Mouse (Mus musculus): ENCODE measurements around the gene Svop. TPM values are rescaled to one million over a fixed set of nuclear protein-coding genes. Genes with fewer than 3 reads are reported as not detected.

The Svop gene
- total and polyA plus RNA-seq, 2 experiments from 2014 or later = 105 to 175 TPM

- no peak overlapping the region for H3K4me3 ChIP-seq (ENCODE audit: low read depth, low read length)
- H3K9me3 ChIP-seq (ENCODE audit: low read length) = no peaks in the 10 kb centered on the region
- H3K36me3 ChIP-seq (ENCODE audit: insufficient read depth, low read length) = peaks cover 28% of the 10 kb centered on the region; the same call in 1 of the 2 replicates
- no peak overlapping the region for H3K9ac ChIP-seq (replicated peaks; ENCODE audit: low read length, poor library complexity, severe bottlenecking)
- no peak for TF ChIP-seq CTCF (IDR thresholded peaks at IDR 0.05)
- WGBS = 33% methylated on average over 10 of the region's 10 CpGs
- ATAC-seq (ENCODE audit: low FRiP score) = no peak
- H3K27ac ChIP-seq (ENCODE audit: low read depth, low read length) = no peak overlapping the region
- peak; percentile 41 for DNase-seq (ENCODE audit: low spot score)
- no peaks in the 10 kb centered on the region for H3K4me1 ChIP-seq (ENCODE audit: insufficient read depth, low read length)
- H3K27me3 ChIP-seq (ENCODE audit: insufficient read depth, low read length) = no peaks in the 10 kb centered on the region
- no peak overlapping the region for H3K4me2 ChIP-seq (ENCODE audit: low read depth, low read length, poor library complexity, severe bottlenecking)
Observed at GRCm38 (mm10) chr5:114035111-114035510, 56.3 kb downstream of the Svop start.

- H3K27ac ChIP-seq (ENCODE audit: low read depth, low read length) = no peak overlapping the region
- TF ChIP-seq CTCF (IDR thresholded peaks at IDR 0.05) = no peak
- ATAC-seq (ENCODE audit: low FRiP score) = no peak
- H3K4me2 ChIP-seq (ENCODE audit: low read depth, low read length, poor library complexity, severe bottlenecking) = no peak overlapping the region
- H3K36me3 ChIP-seq (ENCODE audit: insufficient read depth, low read length) = peaks cover 28% of the 10 kb centered on the region; the same call in 1 of the 2 replicates
- no peak for DNase-seq (ENCODE audit: low spot score)
- H3K9me3 ChIP-seq (ENCODE audit: low read length) = no peaks in the 10 kb centered on the region
- no peak overlapping the region for H3K4me3 ChIP-seq (ENCODE audit: low read depth, low read length)
- no peaks in the 10 kb centered on the region for H3K27me3 ChIP-seq (ENCODE audit: insufficient read depth, low read length)
- H3K9ac ChIP-seq (replicated peaks; ENCODE audit: low read length, poor library complexity, severe bottlenecking) = no peak overlapping the region
- H3K4me1 ChIP-seq (ENCODE audit: insufficient read depth, low read length) = no peaks in the 10 kb centered on the region
- 82% methylated on average over 7 of the region's 7 CpGs for WGBS
Observed at GRCm38 (mm10) chr5:114034393-114034792, 57.0 kb downstream of the Svop start.

GRCm38 (mm10) chr5:114032161-114032763, 59.1 kb downstream of the Svop start:
- 81% methylated on average over 3 of the region's 3 CpGs for WGBS

GRCm38 (mm10) chr5:114030652-114031051, 60.7 kb downstream of the Svop start:
- TF ChIP-seq CTCF (IDR thresholded peaks at IDR 0.05) = peak; percentile 29; the same call in 1 of the 2 replicates
- H3K4me3 ChIP-seq (ENCODE audit: low read depth, low read length) = no peak overlapping the region
- no peak overlapping the region for H3K9ac ChIP-seq (replicated peaks; ENCODE audit: low read length, poor library complexity, severe bottlenecking)
- DNase-seq (ENCODE audit: low spot score) (no peak), ATAC-seq (ENCODE audit: low FRiP score) (no peak)
- H3K36me3 ChIP-seq (ENCODE audit: insufficient read depth, low read length) = peaks cover 25% of the 10 kb centered on the region
- H3K9me3 ChIP-seq (ENCODE audit: low read length) = no peaks in the 10 kb centered on the region
- H3K27ac ChIP-seq (ENCODE audit: low read depth, low read length) = no peak overlapping the region
- WGBS = 89% methylated on average over 12 of the region's 12 CpGs
- no peaks in the 10 kb centered on the region for H3K27me3 ChIP-seq (ENCODE audit: insufficient read depth, low read length)
- no peak overlapping the region for H3K4me2 ChIP-seq (ENCODE audit: low read depth, low read length, poor library complexity, severe bottlenecking)
- no peaks in the 10 kb centered on the region for H3K4me1 ChIP-seq (ENCODE audit: insufficient read depth, low read length)

More at GRCm38 (mm10) chr5:114032161-114032763, 59.1 kb downstream of the Svop start:
- Histone ChIP-seq H3K4me3 (ENCODE audit: low read depth, low read length) (no peak overlapping the region), H3K4me2 (ENCODE audit: low read depth, low read length, poor library complexity, severe bottlenecking) (no peak overlapping the region), H3K27ac (ENCODE audit: low read depth, low read length) (no peak overlapping the region), H3K9ac (replicated peaks; ENCODE audit: low read length, poor library complexity, severe bottlenecking) (no peak overlapping the region), H3K27me3 (ENCODE audit: insufficient read depth, low read length) (no peaks in the 10 kb centered on the region), H3K9me3 (ENCODE audit: low read length) (no peaks in the 10 kb centered on the region), H3K36me3 (ENCODE audit: insufficient read depth, low read length) (peaks cover 30% of the 10 kb centered on the region), H3K4me1 (ENCODE audit: insufficient read depth, low read length) (no peaks in the 10 kb centered on the region)
- no peak for TF ChIP-seq CTCF (IDR thresholded peaks at IDR 0.05)
- ATAC-seq (ENCODE audit: low FRiP score) = no peak
- DNase-seq (ENCODE audit: low spot score) = no peak

GRCm38 (mm10) chr5:114028111-114028510, 63.3 kb downstream of the Svop start:
- Histone ChIP-seq H3K36me3 (ENCODE audit: insufficient read depth, low read length) (peaks cover 13% of the 10 kb centered on the region), H3K4me1 (ENCODE audit: insufficient read depth, low read length) (no peaks in the 10 kb centered on the region), H3K9ac (replicated peaks; ENCODE audit: low read length, poor library complexity, severe bottlenecking) (no peak overlapping the region), H3K27me3 (ENCODE audit: insufficient read depth, low read length) (no peaks in the 10 kb centered on the region), H3K9me3 (ENCODE audit: low read length) (no peaks in the 10 kb centered on the region), H3K4me2 (ENCODE audit: low read depth, low read length, poor library complexity, severe bottlenecking) (no peak overlapping the region), H3K4me3 (ENCODE audit: low read depth, low read length) (no peak overlapping the region), H3K27ac (ENCODE audit: low read depth, low read length) (no peak overlapping the region)
- DNase-seq (ENCODE audit: low spot score) = no peak
- WGBS = 85% methylated on average over 12 of the region's 12 CpGs
- no peak for ATAC-seq (ENCODE audit: low FRiP score)
- TF ChIP-seq CTCF (IDR thresholded peaks at IDR 0.05) = no peak

GRCm38 (mm10) chr5:114027217-114027944, 64.0 kb downstream of the Svop start:
- peaks cover 10% of the 10 kb centered on the region for H3K36me3 ChIP-seq (ENCODE audit: insufficient read depth, low read length)
- H3K4me3 ChIP-seq (ENCODE audit: low read depth, low read length) = no peak overlapping the region
- WGBS = 90% methylated on average over 12 of the region's 12 CpGs
- H3K9ac ChIP-seq (replicated peaks; ENCODE audit: low read length, poor library complexity, severe bottlenecking) = no peak overlapping the region
- H3K9me3 ChIP-seq (ENCODE audit: low read length) = no peaks in the 10 kb centered on the region
- no peak for ATAC-seq (ENCODE audit: low FRiP score)
- no peaks in the 10 kb centered on the region for H3K27me3 ChIP-seq (ENCODE audit: insufficient read depth, low read length)
- TF ChIP-seq CTCF (IDR thresholded peaks at IDR 0.05) = no peak
- no peak overlapping the region for H3K4me2 ChIP-seq (ENCODE audit: low read depth, low read length, poor library complexity, severe bottlenecking)
- DNase-seq (ENCODE audit: low spot score) = no peak
- no peak overlapping the region for H3K27ac ChIP-seq (ENCODE audit: low read depth, low read length)
- H3K4me1 ChIP-seq (ENCODE audit: insufficient read depth, low read length) = no peaks in the 10 kb centered on the region
